31 mouse cellular contexts compared by ENCODE assay signal in the genomic region with DNA sequence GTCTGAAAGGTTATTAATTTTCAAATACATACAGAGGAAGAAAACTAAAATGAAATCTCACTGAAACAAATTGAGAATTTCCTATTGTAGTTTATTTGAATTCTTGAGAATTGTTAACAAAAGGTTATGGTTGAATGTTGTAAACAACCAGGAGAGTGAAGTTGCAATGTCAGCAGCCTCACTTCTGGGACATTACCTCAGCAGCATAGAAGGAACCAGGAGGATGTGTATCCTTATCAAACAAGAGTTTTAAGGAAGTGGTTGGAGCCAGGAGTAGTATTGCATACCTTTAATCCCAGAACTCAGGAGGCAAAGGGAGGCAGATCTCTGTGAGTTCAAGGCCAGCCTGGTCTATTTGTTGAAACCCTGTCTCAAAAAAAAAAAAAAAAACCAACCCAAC.
"Had no signal": no experiment of that assay in that cellular context is flagged by ENCODE, and none has a peak within 500 bp of the region (broad histone marks: within the 10 kb centered on the region; RNA-seq: fewer than 3 reads in every experiment).

No protein-coding gene starts in this region.

- H3K9me3 ChIP-seq: limb, embryonic 10.5 days; limb, embryonic 12.5 days; limb, embryonic 13.5 days; limb, embryonic 15.5 days; liver, embryonic 12.5 days; liver, embryonic 13.5 days; liver, embryonic 15.5 days; lung, embryonic 15.5 days; megakaryocyte, embryonic 14.5 days; midbrain, embryonic 12.5 days; midbrain, embryonic 13.5 days; neural tube, embryonic 12.5 days; neural tube, embryonic 13.5 days had no signal

- H3K4me3 ChIP-seq: limb, embryonic 10.5 days; limb, embryonic 12.5 days; limb, embryonic 13.5 days; limb, embryonic 15.5 days; liver, embryonic 12.5 days; liver, embryonic 13.5 days; liver, embryonic 15.5 days; lung, embryonic 15.5 days; megakaryocyte, embryonic 14.5 days; midbrain, embryonic 10.5 days; midbrain, embryonic 12.5 days; midbrain, embryonic 13.5 days; myocyte; neural tube, embryonic 12.5 days; neural tube, embryonic 13.5 days had no signal

- H3K4me1 ChIP-seq: limb, embryonic 10.5 days; limb, embryonic 12.5 days; limb, embryonic 13.5 days; limb, embryonic 15.5 days; lung, embryonic 15.5 days; midbrain, embryonic 10.5 days; midbrain, embryonic 12.5 days; neural tube, embryonic 12.5 days had no signal

- H3K4me2 ChIP-seq: limb, embryonic 12.5 days; limb, embryonic 13.5 days; limb, embryonic 15.5 days; liver, embryonic 11.5 days; liver, embryonic 12.5 days; liver, embryonic 13.5 days; liver, embryonic 15.5 days; lung, embryonic 14.5 days; lung, embryonic 15.5 days; midbrain, embryonic 12.5 days; midbrain, embryonic 13.5 days; neural tube, embryonic 12.5 days; neural tube, embryonic 13.5 days had no signal

- H3K9ac ChIP-seq: limb, embryonic 12.5 days; limb, embryonic 13.5 days; limb, embryonic 15.5 days; liver, embryonic 12.5 days; liver, embryonic 13.5 days; liver, embryonic 14.5 days; liver, embryonic 15.5 days; liver, postnatal 0 days; lung, embryonic 14.5 days; lung, embryonic 15.5 days; midbrain, embryonic 12.5 days; midbrain, embryonic 13.5 days; neural tube, embryonic 12.5 days; neural tube, embryonic 13.5 days had no signal

- H3K36me3 ChIP-seq: midbrain, embryonic 13.5 days; neural tube, embryonic 12.5 days had no signal

- ATAC-seq: liver, embryonic 12.5 days; liver, postnatal 0 days; lung, postnatal 0 days; midbrain, embryonic 13.5 days; midbrain, embryonic 16.5 days had no signal

- H3K27me3 ChIP-seq: limb, embryonic 12.5 days; limb, embryonic 13.5 days; limb, embryonic 15.5 days; liver, embryonic 12.5 days; liver, embryonic 13.5 days; liver, embryonic 15.5 days; lung, embryonic 15.5 days; megakaryocyte, embryonic 14.5 days; midbrain, embryonic 12.5 days; midbrain, embryonic 13.5 days; neural tube, embryonic 12.5 days; neural tube, embryonic 13.5 days had no signal

- H3K27ac ChIP-seq: limb, embryonic 10.5 days; limb, embryonic 12.5 days; limb, embryonic 13.5 days; limb, embryonic 15.5 days; liver, embryonic 12.5 days; liver, embryonic 13.5 days; liver, embryonic 14.5 days; lung, embryonic 15.5 days; macrophage; midbrain, embryonic 10.5 days; midbrain, embryonic 12.5 days; midbrain, embryonic 13.5 days; neural tube, embryonic 12.5 days; neural tube, embryonic 13.5 days had no signal

- DNase-seq: left cerebral cortex, postnatal 4 days; liver; liver, embryonic 13.5 days; liver, postnatal 0 days; lung, adult 18-20 months; lung, adult 2 months; lung, embryonic 14.5 days; lung, postnatal 10 days; lung, postnatal 14 days; lung, postnatal 36 days; lung, postnatal 4 days; midbrain, embryonic 14.5 days had no signal
